Mouse (Mus musculus): ENCODE data around the gene Trpm5. TPM values are rescaled to one million over a fixed set of nuclear protein-coding genes. Genes with fewer than 3 reads are reported as not detected.

Trpm5 gene
- polyA plus RNA-seq, 1 experiment, result not detected

DNA sequence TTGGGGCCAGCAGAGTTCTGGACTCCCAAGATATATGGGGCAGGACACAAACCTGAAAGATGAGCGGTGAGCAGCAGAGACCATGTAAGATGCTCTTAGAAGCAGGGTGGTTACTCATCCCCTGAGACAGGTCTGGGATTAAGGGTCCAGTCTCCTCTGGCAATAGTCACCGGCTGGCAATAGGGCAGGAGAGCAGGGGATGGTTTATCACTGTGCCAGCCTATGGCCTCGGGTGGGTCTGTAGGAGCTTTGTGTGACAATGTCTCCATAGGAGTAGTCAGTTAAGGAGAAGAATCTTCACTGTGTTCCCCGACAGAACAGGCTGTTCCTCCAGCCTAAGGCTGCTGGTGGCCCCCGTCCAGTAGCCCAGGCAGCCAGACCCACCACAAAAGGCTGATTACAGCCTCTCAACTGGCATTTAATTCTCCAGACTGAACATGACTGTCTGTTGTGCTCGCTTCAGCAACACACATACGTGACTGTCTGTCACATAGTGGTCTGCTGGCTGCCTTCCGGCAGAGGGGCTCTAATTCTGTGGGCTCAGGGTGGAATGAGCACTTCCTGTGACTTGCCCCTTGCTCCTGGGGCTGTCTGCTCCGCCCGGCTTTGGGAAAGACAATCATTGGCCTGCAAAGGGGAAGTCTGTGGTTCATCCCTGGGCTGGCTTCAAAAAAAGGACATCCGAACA, 38.8 kb downstream of the Trpm5 start:
- no peak for TF ChIP-seq GATA1 (IDR thresholded peaks at IDR 0.05; ENCODE audit: low read length)

GRCm38 (mm10) chr7:143055001-143055400, 39.4 kb downstream of the Trpm5 start:
- no peak for TF ChIP-seq GATA1 (IDR thresholded peaks at IDR 0.05; ENCODE audit: low read length)

- TF ChIP-seq GATA1 (IDR thresholded peaks at IDR 0.05; ENCODE audit: low read length), result no peak
Observed at GRCm38 (mm10) chr7:143054612-143054965, 39.9 kb downstream of the Trpm5 start.

DNA sequence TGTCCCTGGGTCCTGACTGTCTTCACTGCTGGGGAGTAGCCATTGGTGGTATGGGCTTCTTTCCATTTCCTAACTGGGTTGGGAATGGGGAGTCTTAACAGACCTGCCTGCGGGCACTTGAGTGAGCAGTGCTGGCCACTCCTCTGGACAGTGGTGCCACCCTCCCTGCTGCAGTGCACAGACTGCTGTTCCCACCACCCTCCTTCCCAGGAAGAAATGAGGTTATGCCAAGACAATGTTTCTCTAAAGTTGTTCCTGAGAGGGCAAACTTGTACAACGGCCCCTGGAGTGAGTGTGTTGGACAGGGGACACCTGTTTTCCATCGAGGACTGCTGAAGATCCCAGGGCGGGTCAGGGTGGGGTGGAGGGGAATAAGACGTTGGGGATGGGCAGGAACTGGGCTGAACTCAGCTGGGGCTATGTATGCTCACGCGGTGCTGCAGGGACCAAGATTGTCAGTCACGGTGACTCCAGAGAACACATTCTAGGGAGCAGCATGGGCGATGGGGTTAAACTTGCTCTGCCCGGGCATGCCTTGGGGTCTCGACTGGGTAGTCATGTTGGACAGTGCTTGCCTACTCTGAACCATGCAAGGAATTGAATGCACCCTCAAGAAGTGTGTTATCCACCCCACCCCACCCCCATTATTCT, 40.4 kb downstream of the Trpm5 start:
- TF ChIP-seq GATA1 (IDR thresholded peaks at IDR 0.05; ENCODE audit: low read length), result no peak

GRCm38 (mm10) chr7:143053008-143053899, 41.2 kb downstream of the Trpm5 start:
- TF ChIP-seq GATA1 (IDR thresholded peaks at IDR 0.05; ENCODE audit: low read length), result no peak

- no peak for TF ChIP-seq GATA1 (IDR thresholded peaks at IDR 0.05; ENCODE audit: low read length)
Observed at GRCm38 (mm10) chr7:143052626-143053007, 41.8 kb downstream of the Trpm5 start, which contains the start of gene Cd81. Cd81 (plus strand) TSS chr7:143052739.

GRCm38 (mm10) chr7:143051316-143051715, 43.1 kb downstream of the Trpm5 start:
- TF ChIP-seq GATA1 (IDR thresholded peaks at IDR 0.05; ENCODE audit: low read length), result no peak

- no peak for TF ChIP-seq GATA1 (IDR thresholded peaks at IDR 0.05; ENCODE audit: low read length)
Observed at GRCm38 (mm10) chr7:143049841-143050816, 44.3 kb downstream of the Trpm5 start.

DNA sequence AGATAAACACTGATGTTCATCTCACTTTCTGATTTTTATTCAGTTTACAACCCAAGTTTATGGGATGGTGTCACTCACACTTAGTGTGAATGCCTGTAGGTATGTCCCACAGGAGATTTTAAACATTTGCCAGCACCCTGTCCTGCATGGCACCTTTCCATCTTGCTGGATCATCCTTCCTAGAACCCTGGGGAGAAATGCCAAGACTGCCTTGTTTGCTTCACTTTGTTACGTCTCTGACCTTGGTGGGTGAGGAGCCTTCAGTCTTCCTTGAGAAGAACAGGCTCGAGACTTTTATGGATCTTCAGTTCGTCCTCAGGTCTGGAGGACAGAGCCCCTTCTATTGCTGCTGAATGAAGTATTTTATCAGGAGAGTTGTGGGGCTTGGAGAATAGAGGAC, 45.1 kb downstream of the Trpm5 start:
- TF ChIP-seq GATA1 (IDR thresholded peaks at IDR 0.05; ENCODE audit: low read length), result no peak

GRCm38 (mm10) chr7:143046358-143046757, 48.1 kb downstream of the Trpm5 start:
- TF ChIP-seq GATA1 (IDR thresholded peaks at IDR 0.05; ENCODE audit: low read length), result no peak

DNA sequence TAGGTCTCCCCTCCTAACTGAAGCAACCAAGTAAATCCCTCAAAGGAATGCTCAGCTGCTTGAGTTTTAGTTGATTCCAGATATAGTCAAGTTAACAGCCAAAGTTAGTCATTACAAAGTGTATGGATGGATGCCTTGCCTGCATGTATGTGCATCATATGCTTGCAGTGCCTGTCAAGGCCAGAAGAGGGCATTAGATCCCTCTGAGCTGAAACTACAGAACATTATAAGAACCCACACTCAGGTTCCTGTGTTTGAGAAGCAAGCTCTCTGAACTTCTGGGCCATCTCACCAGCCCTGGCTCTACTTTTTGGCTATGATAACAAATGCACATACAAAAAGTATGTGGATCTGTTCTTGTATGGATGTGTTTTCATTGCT, 49.6 kb downstream of the Trpm5 start:
- no peak for TF ChIP-seq GATA1 (IDR thresholded peaks at IDR 0.05; ENCODE audit: low read length)

- no peak for TF ChIP-seq GATA1 (IDR thresholded peaks at IDR 0.05; ENCODE audit: low read length)
Observed at GRCm38 (mm10) chr7:143044049-143044825, 50.2 kb downstream of the Trpm5 start.

DNA sequence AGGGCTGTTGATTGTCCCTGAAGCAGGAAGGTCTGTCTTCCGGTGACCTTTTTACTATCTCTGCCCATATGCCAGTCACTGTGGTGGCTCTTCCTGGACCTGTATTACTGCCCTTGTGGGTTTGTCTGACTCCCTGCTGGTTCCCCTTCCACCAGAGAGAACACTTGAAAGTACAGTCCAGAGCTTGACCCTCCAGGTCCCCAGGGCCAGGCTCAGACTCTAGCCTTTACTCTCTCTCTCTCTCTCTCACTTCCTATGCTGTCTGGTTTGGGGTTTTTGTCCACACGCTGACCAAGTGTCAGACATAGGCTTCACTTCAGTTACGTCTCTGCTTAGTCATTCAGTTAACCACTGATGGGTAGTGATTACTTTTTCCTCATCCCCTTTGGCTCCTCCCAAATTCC, 51.5 kb downstream of the Trpm5 start:
- TF ChIP-seq GATA1 (IDR thresholded peaks at IDR 0.05; ENCODE audit: low read length), result no peak

DNA sequence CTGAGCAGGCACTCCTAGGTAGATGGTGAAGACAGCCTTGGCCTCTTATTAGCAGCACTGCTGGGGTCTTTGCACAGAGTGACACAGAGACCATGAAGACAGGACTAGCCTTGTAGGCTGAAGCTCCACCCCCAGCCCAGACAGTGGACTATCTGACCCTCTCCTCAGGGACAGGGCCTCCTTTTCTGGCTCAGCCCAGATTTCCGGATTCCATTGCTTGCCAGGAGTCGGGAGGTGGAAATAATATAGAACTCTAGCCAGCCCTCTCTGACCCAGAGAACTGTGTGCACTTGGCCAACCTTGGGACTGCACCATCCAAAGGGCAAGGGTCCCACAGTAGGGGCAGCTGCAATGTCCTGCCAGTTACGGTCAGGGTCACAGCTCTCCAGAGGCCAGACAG, 52.4 kb downstream of the Trpm5 start:
- TF ChIP-seq GATA1 (IDR thresholded peaks at IDR 0.05; ENCODE audit: low read length), result no peak
